Mouse (Mus musculus) C2C12 (cell line): ENCODE results near the gene Astl. TPM values are rescaled to one million over a fixed set of nuclear protein-coding genes. Genes with fewer than 3 reads are reported as not detected.

Experiments
- H3K27me3 ChIP-seq: one replicate; pipeline ENCODE4 v1.6.1; 2011; ENCODE audit not compliant: control insufficient read depth, insufficient read depth, insufficient read length
- H3K36me3 ChIP-seq: one replicate; pipeline ENCODE4 v1.6.1; 2011; ENCODE audit not compliant: control insufficient read depth, insufficient read depth
- H3K4me3 ChIP-seq: one replicate; pipeline ENCODE4 v1.5.1; 2011; ENCODE audit warnings: mild to moderate bottlenecking, control low read depth; ENCODE audit not compliant: poor library complexity, insufficient read depth, severe bottlenecking
- H3K79me2 ChIP-seq: one replicate; pipeline ENCODE4 v1.6.1; 2011; ENCODE audit not compliant: control insufficient read depth, insufficient read depth
- H3K79me3 ChIP-seq: one replicate; pipeline ENCODE4 v1.6.1; 2011; ENCODE audit warnings: low read depth, control low read depth
- H3ac ChIP-seq: one replicate; pipeline ENCODE3; 2011; ENCODE audit warnings: low read depth; ENCODE audit not compliant: control insufficient read depth, insufficient read length
- CEBPB ChIP-seq: IDR thresholded peaks from one replicate; pipeline ENCODE4 v1.6.1; 2011; ENCODE audit warnings: low read depth, mild to moderate bottlenecking, control low read depth, moderate library complexity
- CTCF ChIP-seq: IDR thresholded peaks from one replicate; pipeline ENCODE4 v1.5.1; 2011; ENCODE audit not compliant: control insufficient read depth, insufficient read depth, insufficient read length
- FOSL1 ChIP-seq: IDR thresholded peaks from one replicate; pipeline ENCODE4 v1.8.0; 2011; ENCODE audit warnings: mild to moderate bottlenecking, low read length; ENCODE audit not compliant: poor library complexity, insufficient read depth, severe bottlenecking
- MAX ChIP-seq: IDR thresholded peaks from one replicate; pipeline ENCODE4 v1.6.1; 2011; ENCODE audit warnings: mild to moderate bottlenecking, control low read depth
- MYOD1 ChIP-seq: IDR thresholded peaks from one replicate; pipeline ENCODE4 v1.6.1; 2011; ENCODE audit warnings: low read depth; ENCODE audit not compliant: control insufficient read depth, insufficient read length
- MYOG ChIP-seq: IDR thresholded peaks from one replicate; pipeline ENCODE4 v1.6.1; 2011; ENCODE audit not compliant: control insufficient read depth, insufficient read length; ENCODE audit errors: extremely low read depth
- USF1 ChIP-seq: IDR thresholded peaks from one replicate; pipeline ENCODE4 v1.6.1; 2011; ENCODE audit warnings: low read depth, mild to moderate bottlenecking, control low read depth, moderate library complexity
- polyA plus RNA-seq: library from polyadenylated mRNA; unstranded; fragments of >200 nt; fragmentation: generic; extraction: Trizol; gene quantifications from one replicate; pipeline ENCODE4 v1.2.1, GENCODE M21; 2012; ENCODE audit warnings: missing spikeins

Gene Astl
- polyA plus RNA-seq, 1 experiment, result not detected

DNA sequence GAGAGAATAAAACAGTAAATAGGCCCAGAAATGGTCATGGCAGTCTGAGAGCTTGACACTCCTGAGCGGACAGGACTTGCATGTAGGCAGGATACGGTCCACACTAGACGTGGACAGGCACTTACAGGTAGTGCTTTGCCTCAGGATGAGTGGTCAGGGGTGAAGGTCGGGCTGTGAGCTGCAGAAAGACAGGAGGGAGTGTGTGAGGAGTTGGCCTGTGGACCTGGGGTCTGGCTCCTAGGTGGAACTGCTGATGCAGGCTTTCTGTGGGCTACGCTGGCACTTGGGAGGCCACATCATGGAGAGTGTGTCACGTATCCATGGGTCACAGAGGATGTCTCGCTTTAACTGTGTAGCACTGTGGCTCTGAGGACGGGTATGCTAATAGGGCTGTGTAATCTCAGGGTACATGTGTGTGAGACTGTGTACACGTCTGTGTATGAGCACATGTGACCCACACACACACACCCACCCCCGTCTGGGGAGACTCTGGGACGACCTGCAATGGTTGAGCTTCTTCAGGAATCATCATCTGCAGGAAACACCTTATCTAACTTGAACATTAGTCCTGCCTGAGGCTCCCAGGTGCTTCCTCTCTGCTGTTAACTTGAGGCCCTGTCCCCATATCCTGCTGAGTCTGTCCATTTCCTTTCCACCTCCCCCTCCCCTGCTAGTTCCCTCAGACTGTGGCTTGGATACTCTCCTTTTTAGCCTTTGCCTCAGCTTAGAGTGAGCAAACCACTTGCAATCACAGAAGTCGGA, 10.2 kb upstream of the Astl start:
- Histone ChIP-seq H3K27me3 (no peaks in the 10 kb centered on the region), H3K36me3 (no peaks in the 10 kb centered on the region), H3K4me3 (no peak overlapping the region), H3ac (no peak overlapping the region), H3K79me3 (no peaks in the 10 kb centered on the region), H3K79me2 (no peaks in the 10 kb centered on the region)
- TF ChIP-seq MYOD1 (no peak), CEBPB (no peak), USF1 (no peak), FOSL1 (no peak), MYOG (no peak), CTCF (no peak), MAX (no peak)

- Histone ChIP-seq H3K27me3 (no peaks in the 10 kb centered on the region), H3ac (peak overlapping the region; percentile 24)
These were observed 5.5 kb upstream of the Astl start for GRCm38 (mm10) chr2:127332807-127333570.

GRCm38 (mm10) chr2:127333945-127334603, 4.4 kb upstream of the Astl start:
- peaks cover 10% of the 10 kb centered on the region for H3K79me3 ChIP-seq
- TF ChIP-seq MYOG, result no peak
- TF ChIP-seq MAX, result no peak
- no peak for TF ChIP-seq FOSL1
- TF ChIP-seq USF1, result no peak
- TF ChIP-seq MYOD1, result no peak
- TF ChIP-seq CTCF, result no peak
- TF ChIP-seq CEBPB, result no peak

More at GRCm38 (mm10) chr2:127332807-127333570, 5.5 kb upstream of the Astl start:
- Histone ChIP-seq H3K4me3 (no peak overlapping the region), H3K79me2 (peaks cover 20% of the 10 kb centered on the region), H3K36me3 (peaks cover 14% of the 10 kb centered on the region), H3K79me3 (peaks cover 10% of the 10 kb centered on the region)
- TF ChIP-seq CEBPB, result no peak
- no peak for TF ChIP-seq CTCF
- peak; percentile 89 for TF ChIP-seq USF1
- no peak for TF ChIP-seq FOSL1
- TF ChIP-seq MYOD1, result peak; percentile 75
- TF ChIP-seq MAX, result no peak
- TF ChIP-seq MYOG, result no peak

DNA sequence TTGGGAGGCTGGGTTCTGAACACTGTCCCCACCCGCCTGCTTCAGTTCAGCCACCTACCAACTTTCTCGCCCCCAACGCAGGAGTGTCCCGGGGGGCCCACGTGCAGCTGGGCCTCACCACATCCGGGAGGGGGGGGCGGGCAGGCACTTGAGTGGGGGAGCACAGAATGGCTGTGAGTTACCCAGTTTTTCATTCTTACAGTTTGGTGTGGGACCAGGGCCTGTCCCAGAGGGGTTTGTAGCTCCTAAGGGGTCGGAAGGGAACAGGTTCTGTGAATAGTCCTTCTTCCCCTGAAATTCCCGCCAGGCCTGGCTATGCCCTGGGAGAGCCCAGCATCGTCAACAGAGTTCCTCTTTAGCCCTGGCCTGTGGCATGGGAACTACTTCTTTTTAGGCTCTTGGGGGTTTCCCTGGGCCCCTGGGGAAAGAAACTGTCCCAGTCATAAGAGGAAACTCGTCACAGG, 3.3 kb upstream of the Astl start:
- H3K27me3 ChIP-seq, result no peaks in the 10 kb centered on the region
- no peak overlapping the region for H3K4me3 ChIP-seq

More at GRCm38 (mm10) chr2:127333945-127334603, 4.4 kb upstream of the Astl start:
- Histone ChIP-seq H3K4me3 (no peak overlapping the region), H3K36me3 (peaks cover 16% of the 10 kb centered on the region), H3K27me3 (no peaks in the 10 kb centered on the region), H3K79me2 (peaks cover 23% of the 10 kb centered on the region), H3ac (no peak overlapping the region)

More for the DNA sequence above, 3.3 kb upstream of the Astl start:
- TF ChIP-seq MYOG (no peak), MAX (no peak), MYOD1 (no peak), USF1 (no peak), FOSL1 (no peak), CEBPB (no peak), CTCF (no peak)
- H3K79me2 ChIP-seq, result peaks cover 23% of the 10 kb centered on the region
- peaks cover 16% of the 10 kb centered on the region for H3K36me3 ChIP-seq
- no peak overlapping the region for H3ac ChIP-seq
- peaks cover 10% of the 10 kb centered on the region for H3K79me3 ChIP-seq
